Mouse (Mus musculus) layer of hippocampus, postnatal 25 days (tissue): ENCODE results near the gene Gm136. TPM values are rescaled to one million over a fixed set of nuclear protein-coding genes. Genes with fewer than 3 reads are reported as not detected.
"Not testable (repeated sequence)": the region's sequence is repeated elsewhere in the genome, so short reads cannot be mapped to it uniquely, and the experiment has no call there.

ENCODE experiments used
- DNase-seq, 2 experiments: peaks; one replicate each; pipeline ENCODE4 v3.0.0; 2022; ENCODE audit warnings: mixed read lengths in 2 of 2, low spot score in 1 of 2; ENCODE audit errors: extremely low spot score in 1 of 2
- total RNA-seq, 2 experiments: library from RNA; stranded (reverse); gene quantifications; 2 replicates each; pipeline ENCODE4 v1.2.3; 2021

The Gm136 gene
- total RNA-seq, result not detected

GRCm38 (mm10) chr4:34756163-34756562 lies at the start of gene Gm136:
Gene Gm136, minus strand, starts transcription at chr4:34756263.
- DNase-seq, result no peak

DNA sequence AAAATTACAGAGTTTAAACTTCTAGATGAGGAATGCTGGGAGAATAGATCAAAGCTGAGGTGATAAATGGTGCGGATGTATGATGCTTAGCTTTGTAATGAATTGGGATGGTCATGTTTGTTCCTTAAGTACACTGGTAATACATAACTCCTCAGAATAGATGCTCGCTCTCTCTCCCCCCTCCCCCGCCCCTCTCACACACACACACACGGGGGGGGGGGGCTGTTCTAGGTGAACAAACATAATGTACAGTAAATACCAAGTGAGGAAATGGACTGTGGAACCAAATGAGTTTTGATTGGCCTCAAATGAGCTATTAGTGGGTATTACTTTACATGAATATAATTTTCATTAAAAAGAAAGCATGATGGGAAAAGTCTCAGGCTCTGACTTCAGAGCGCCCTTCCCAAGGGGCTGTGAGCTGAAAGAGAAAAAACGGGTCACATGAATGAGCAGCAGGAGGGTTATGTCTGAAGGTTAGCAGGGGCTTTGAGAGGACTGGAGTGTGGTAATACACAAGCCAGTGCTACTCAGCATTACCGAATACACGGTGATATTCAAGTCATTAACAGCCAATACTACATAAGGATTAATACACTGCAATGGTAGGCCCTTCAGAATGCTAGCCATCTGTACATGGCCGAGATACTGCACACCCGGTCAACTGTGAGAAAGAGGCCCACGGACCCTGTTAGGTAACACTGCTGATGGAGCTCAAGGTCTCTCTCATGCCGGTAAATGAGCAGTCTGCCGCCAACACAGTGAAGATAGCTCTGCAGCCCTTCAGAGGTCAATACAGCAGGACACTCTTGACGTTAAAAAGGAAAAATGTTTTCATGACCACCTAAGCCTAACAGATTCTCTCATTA lies 45.3 kb upstream of the Gm136 start:
- DNase-seq, result no peak

DNA sequence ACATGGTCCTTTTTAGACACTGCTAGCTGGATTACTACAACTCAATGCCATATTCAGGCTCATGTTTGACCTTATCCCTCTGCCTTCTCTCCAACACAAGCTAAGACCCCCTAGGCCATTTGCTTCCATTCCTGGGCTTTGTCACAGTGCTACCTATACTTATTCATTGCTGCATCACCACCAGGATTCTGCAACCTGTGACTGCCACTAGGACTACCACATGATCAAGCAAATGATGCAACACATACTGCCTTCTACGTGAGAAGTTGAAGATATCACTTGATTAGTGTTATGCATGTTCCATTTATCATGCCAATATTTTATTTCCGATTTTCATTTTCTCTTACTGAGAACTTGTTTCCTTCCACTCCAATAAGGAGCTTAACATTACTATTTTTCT lies 41.9 kb upstream of the Gm136 start:
- DNase-seq, result no peak

DNA sequence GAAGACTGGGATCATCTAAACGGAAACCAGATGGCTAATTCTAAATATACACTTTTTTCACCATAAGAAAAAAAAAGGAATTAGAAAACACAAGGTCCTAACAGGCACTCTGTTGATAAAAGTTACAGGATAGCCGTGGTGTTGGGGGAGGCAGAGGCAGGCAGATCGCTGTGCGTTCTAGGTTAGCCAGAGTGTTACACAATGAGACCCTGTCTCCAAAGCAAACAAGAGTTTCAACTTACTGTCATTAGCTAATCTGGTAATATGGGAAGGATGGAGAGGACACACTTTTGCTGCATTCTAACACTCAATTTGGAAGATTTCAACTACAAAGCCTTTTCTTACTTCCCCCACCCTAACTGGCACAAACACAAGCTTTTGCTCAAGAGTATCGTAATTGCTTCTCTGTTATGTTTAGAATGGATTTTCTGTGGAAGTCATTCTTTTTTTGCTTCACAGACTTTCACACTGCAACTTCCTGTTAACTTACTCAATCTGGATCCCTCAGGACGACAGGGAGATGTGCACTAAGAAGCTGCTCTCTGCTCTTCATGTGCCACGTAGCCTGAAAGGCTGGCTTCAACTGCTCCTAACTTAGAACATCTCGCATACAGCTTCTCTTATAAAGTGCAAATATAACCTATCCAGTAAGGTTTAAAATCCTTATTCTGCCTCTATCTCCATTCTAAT lies 41.4 kb upstream of the Gm136 start:
- DNase-seq, result no peak

- no peak for DNase-seq
Observed at GRCm38 (mm10) chr4:34796294-34796693, 40.2 kb upstream of the Gm136 start.

DNA sequence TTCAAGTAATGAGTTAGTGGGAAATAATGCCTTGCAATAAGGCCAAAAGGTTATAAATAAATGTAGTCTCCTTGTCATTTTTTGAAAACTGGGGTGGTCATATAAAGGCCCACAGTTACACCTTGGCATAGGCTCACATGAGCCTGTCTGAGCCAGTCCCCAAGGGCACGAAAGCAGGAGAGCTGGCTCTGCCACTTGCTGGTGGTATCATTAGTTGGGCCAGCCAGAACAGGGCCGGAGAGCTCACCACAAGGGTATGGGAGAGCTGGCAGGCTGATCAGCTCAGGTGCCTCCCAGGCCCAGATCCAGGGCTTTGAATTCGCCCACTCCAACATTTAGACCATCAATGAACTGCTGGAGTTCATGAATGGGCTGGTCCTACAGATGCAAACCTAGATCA lies 30.4 kb upstream of the Gm136 start:
- no peak for DNase-seq

GRCm38 (mm10) chr4:34785646-34786045 lies 29.6 kb upstream of the Gm136 start:
- no peak for DNase-seq

DNA sequence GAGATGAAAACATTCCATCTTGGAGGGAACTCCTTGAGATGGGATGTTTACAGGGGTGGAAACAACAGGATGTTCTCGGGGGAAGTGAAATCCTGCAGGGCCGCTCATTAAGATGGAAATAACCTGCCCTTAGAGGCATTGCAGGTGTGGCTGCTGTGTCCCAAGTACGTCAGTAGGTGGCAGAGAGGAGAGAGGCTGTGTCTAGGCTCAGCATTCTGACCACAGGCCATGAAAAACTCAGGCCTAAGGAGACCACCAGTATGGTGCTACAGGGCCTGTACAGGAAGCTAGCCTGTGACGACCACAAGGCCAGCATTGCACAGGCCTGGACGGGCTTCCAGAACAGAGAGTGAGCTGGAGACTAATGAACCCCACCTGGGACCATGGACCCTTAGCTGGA lies 28.8 kb upstream of the Gm136 start:
- no peak for DNase-seq

DNA sequence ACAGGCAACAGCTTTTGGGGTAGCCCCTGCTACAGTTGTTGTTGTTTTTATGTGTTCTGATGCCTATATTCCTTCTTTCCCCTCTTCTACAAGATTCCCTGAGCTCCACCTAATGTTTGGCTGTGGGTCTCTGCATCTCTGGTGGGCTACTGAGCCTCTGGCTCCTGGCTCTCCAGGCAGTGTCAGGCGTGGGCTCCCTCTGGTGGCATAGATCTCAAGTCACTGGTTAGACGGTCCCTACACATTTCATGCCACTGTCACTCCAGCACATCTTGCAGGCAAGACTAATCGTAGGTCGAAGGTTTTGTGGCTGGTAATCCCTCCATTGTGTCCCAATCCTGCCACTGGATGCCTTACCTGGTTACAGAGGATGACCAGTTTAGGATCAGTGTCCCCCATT lies 26.7 kb upstream of the Gm136 start:
- no peak for DNase-seq

DNA sequence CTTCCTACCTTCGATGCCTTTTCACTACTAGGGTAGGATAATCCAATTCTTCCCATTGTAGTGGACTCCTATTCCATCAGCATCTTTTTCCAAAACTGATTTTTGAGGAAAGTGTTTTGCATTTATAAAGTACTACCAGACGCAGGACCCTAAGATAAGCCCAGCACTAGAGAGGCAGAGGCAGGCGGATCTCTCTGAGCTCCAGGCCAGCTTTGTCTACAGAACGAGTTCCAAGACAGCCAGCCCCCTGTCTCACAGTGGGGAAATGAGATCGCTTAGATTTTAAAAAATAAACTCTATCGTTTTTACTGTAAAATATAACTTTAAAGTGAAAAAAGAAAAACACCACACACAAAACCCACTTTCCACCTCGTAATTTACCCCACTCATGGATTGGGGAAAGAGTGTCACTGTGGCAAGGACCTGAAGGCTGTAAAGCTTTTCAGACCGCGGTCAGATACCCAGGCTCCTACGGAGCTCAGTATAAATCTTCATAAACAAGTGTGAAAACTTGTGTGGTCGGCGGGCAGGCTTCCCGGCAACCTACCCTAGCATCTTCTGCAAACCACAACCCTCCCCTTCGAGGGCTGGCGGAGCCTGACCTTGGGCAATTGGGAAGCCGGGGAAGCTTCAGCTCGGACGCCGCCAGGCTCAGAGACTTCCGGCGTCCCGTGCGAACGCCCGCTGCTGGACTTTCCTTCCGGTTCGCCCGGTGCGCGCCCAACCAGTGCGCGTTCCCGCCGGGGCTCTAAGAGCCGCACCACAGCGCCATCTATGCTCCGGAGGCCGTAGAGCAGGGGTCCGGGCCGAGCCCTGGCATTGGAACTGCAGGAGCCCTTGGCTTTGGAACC lies 21.8 kb upstream of the Gm136 start, which contains the start of gene Smim8:
Gene Smim8, minus strand, starts transcription at position 747 of the 851 bp plus-strand sequence.
- DNase-seq, result peak; percentile 80 to 96

DNA sequence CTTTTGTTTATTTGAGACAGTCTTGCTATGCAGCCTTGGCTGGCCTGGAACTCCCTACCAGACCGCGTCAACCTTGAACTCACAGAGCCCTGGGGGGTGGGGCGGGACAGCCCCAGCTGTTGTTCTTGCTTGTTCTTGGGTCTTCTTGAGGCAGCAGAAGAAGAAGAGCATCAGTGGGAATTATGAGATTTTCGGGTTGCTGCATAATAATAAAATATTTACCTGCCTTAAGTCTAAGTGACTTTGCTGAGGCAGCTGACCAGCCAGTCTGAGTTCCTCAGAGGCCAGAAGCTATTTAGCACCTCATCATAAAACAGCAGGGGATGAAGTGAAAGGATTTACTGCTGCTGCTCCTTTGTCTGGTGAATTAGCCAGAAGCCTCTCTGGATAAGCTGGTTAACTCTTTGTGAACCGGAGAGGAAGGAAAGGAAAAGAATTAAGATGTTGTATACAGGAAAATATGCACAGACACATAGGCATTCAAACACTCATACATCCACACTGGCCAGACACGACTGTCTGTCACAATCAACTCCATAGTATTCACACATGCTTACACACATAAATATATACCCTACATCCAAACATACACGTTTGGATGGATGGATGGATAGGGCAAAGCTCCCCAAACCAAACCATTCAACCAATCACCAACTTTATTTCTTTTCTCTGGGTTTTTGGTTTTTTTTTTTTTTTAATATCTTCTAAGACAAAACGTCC lies 15.7 kb upstream of the Gm136 start:
- no peak for DNase-seq

DNA sequence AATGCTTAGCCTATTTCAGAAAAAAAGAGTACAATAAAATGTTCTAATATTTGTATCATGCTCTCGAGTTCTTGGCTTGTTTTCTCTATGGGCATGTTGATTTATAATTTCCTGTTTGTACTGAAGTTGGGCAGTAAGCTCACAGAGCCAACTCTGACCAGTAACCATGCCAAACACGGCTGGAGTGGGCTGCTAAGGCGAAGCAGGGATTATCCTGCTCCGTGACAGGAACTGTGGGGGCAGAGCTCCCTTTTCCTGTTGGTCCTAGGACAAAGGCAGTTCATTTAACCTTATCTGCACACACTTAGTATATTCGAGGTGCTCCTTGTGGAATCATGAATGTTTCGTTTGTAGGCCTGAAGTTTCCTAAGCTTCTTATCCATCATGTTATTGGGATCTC lies 6.8 kb downstream of the Gm136 start:
- DNase-seq, result no peak

- no peak for DNase-seq
Observed at GRCm38 (mm10) chr4:34734461-34734860, 21.6 kb downstream of the Gm136 start.

- not testable (repeated sequence) for DNase-seq
Observed at GRCm38 (mm10) chr4:34733415-34733814, 22.6 kb downstream of the Gm136 start.

DNA sequence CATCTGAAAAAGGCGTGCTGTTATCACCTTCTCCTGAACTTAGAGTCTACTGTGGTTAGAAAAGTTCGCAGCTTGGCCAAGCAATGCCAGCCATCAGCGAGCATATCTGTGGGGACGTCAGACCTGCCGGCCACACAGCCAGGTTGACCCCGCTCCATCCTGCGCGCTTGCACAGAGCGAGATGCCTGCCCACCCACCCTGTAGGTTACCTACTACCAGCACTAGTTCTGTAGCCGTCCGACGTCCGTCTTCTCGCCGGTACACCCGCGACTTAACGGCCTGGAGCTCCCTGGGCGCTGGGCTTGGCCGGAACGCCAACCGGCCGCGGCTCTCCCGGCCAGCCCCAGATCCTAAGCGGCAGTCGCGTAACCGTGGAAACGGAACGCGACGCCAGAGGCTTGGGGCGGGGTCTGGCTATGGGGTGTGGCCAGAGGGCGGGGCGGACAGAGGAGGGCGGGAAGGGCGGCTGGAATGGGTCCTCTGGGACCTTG lies 26.2 kb downstream of the Gm136 start, which contains the start of gene Cfap206:
Gene Cfap206, minus strand, starts transcription at position 356 of the 491 bp plus-strand sequence.
- DNase-seq, result peak; percentile 10 to 49

DNA sequence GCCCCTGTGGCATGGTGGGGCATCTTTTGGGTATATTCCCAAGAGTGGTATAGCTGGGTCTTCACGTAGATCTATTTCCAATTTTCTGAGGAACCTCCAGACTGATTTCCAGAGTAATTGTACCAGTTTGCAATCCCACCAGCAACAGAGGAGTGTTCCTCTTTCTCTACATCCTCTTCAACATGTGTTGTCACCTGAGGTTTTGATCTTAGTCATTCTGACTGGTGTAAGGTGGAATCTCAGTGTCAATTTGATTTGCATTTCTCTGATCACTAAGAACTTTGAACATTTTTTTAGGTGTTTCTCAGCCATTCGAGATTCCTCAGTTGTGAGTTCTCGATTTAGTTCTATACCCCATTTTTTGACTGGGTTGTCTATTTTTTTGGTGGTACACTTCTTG lies 30.4 kb downstream of the Gm136 start:
- not testable (repeated sequence) for DNase-seq

DNA sequence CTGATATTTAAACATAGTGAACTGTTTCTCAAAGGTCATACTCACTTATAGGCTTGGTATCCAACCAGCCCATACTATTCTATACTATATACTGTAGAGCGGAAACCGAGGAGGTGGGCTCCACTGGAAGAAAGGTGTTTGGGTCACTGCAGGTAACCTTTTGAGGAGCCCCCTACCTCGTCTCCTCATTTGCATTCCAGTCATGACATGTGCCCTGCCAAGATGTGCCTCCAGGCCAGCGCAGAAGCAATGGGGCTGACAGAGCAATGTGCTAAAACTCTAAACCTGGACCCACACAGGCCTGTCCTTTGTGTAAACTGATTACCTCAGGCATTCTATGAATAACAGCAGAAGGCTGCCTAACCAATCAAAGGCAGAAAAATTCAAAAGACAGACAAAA lies 31.8 kb downstream of the Gm136 start:
- no peak for DNase-seq

GRCm38 (mm10) chr4:34723186-34723585 lies 32.9 kb downstream of the Gm136 start:
- no peak for DNase-seq

DNA sequence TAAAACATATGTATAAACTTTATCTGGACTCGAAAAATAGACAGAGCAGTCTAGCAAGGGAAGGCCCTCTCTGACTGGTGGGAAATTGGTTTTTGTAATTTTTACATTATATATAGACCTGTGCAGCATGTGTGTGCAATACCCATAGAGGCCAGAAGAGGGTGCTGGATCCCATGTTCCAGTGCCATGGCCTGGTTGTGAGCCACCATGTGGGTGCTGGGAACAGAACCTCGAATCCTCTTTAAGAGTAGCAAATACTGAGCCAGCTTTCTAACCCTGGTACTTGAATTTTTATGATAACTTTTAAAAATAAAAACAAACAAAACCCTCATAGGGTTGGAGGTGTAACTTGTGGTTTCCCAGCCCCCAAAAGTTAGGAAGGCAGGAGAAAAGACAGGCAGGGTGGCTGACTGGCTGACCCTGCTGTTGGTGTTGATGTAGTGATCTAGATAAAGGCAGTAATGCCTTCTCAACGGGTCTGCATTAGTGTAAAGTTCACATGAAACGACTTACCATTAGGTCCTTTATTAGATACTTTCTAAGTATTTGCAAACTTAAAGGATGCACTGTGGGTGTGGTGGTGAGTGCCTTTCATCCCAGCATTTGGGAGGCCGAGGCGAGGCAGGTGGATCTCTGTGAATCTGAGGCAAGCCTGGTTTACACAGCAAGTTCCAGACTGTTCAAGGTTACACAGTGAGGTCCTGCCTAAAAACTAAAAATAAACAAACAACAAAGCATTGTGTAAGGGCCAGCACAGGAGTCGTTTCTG lies 35.8 kb downstream of the Gm136 start:
- no peak for DNase-seq
